Mouse (Mus musculus): ENCODE results near the gene Gpd1l. TPM values are rescaled to one million over a fixed set of nuclear protein-coding genes. Genes with fewer than 3 reads are reported as not detected.

The Gpd1l gene
- polyA plus RNA-seq, 1 experiment from 2014 or later, result 12.7 TPM

GRCm38 (mm10) chr9:114892974-114893373 is 40.8 kb downstream of the Gpd1l start:
- Histone ChIP-seq H3K4me2 (replicated peaks; ENCODE audit: low read depth, low read length) (0 out of 2 replicates have a peak overlapping the region, but pooled peaks have one; percentile 11), H3K9me3 (ENCODE audit: low read length) (no peaks in the 10 kb centered on the region), H3K27me3 (replicated peaks; ENCODE audit: insufficient read depth, low read length) (no peaks in the 10 kb centered on the region), H3K4me3 (ENCODE audit: low read depth, low read length) (no peak overlapping the region), H3K4me1 (ENCODE audit: insufficient read depth, low read depth, low read length) (no peaks in the 10 kb centered on the region), H3K36me3 (ENCODE audit: insufficient read depth, low read length) (no peaks in the 10 kb centered on the region), H3K9ac (replicated peaks; ENCODE audit: low read depth) (no peak overlapping the region), H3K27ac (ENCODE audit: low read length) (no peak overlapping the region)
- 49% methylated on average over 11 of the region's 11 CpGs for WGBS
- TF ChIP-seq CTCF (IDR thresholded peaks at IDR 0.05) (no peak), EP300 (IDR thresholded peaks at IDR 0.05) (no peak)
- ATAC-seq (peak; percentile 54), DNase-seq (ENCODE audit: low spot score) (peak; percentile 68)

GRCm38 (mm10) chr9:114890377-114890776 is 43.4 kb downstream of the Gpd1l start:
- Histone ChIP-seq H3K9me3 (ENCODE audit: low read length) (no peaks in the 10 kb centered on the region), H3K9ac (replicated peaks; ENCODE audit: low read depth) (no peak overlapping the region), H3K4me3 (ENCODE audit: low read depth, low read length) (no peak overlapping the region), H3K4me2 (replicated peaks; ENCODE audit: low read depth, low read length) (no peak overlapping the region), H3K27ac (ENCODE audit: low read length) (no peak overlapping the region), H3K36me3 (ENCODE audit: insufficient read depth, low read length) (no peaks in the 10 kb centered on the region), H3K4me1 (ENCODE audit: insufficient read depth, low read depth, low read length) (no peaks in the 10 kb centered on the region), H3K27me3 (replicated peaks; ENCODE audit: insufficient read depth, low read length) (no peaks in the 10 kb centered on the region)
- no peak for TF ChIP-seq CTCF (IDR thresholded peaks at IDR 0.05)
- no peak for TF ChIP-seq EP300 (IDR thresholded peaks at IDR 0.05)
- ATAC-seq, result no peak
- WGBS, result 22% methylated on average over 7 of the region's 7 CpGs
- no peak for DNase-seq (ENCODE audit: low spot score)

DNA sequence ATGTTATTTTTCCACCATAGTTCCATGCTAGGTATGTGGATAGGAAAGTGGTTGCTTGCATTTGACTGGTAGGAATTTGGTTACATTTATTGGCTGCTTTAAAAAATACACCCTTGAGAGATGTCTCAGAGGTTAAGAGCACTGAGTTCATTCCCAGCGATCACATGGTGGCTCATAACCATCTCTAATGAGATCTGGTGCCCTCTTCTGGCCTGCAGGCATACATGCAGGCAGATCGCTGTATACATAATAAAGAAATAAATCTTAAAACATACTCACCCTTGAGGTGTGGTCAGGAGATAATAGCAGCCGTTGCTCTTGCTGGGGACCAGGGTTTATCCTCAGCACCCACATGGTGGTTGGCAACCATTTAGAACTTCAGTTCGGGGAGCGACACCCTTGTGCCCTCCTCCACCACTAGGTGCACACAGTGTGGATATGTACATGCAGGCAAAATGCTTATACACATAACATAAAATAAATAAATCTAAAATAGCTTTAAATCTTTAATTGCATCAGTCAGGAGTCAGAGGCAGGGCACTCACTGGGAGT is 44.9 kb downstream of the Gpd1l start:
- H3K9me3 ChIP-seq (ENCODE audit: low read length), result no peaks in the 10 kb centered on the region
- no peaks in the 10 kb centered on the region for H3K27me3 ChIP-seq (replicated peaks; ENCODE audit: insufficient read depth, low read length)
- H3K27ac ChIP-seq (ENCODE audit: low read length), result no peak overlapping the region
- TF ChIP-seq CTCF (IDR thresholded peaks at IDR 0.05), result peak; percentile 31
- TF ChIP-seq EP300 (IDR thresholded peaks at IDR 0.05), result no peak
- H3K4me1 ChIP-seq (ENCODE audit: insufficient read depth, low read depth, low read length), result no peaks in the 10 kb centered on the region
- H3K4me2 ChIP-seq (replicated peaks; ENCODE audit: low read depth, low read length), result no peak overlapping the region
- no peak for ATAC-seq
- 91% methylated on average over 5 of the region's 5 CpGs for WGBS
- DNase-seq (ENCODE audit: low spot score), result no peak
- H3K9ac ChIP-seq (replicated peaks; ENCODE audit: low read depth), result no peak overlapping the region
- H3K36me3 ChIP-seq (ENCODE audit: insufficient read depth, low read length), result no peaks in the 10 kb centered on the region
- no peak overlapping the region for H3K4me3 ChIP-seq (ENCODE audit: low read depth, low read length)

DNA sequence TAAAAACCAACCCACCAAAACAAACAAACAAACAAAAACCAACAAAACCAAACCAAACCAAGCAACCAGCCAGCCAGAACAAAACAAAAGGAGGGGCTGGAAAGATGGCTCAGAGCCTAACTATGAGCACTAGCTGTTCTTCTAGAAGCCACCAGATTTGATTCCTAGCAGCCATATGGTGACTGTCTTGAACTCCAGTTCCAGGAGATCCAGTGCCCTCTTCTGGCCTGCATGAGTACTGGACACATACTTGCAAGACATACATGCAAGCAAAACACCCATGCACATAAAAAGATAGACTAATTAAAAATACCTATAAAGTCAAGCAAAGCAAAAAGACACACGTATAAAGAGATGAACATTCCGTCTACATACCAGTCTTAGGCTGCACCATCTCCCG is 46.1 kb downstream of the Gpd1l start:
- Histone ChIP-seq H3K27me3 (replicated peaks; ENCODE audit: insufficient read depth, low read length) (no peaks in the 10 kb centered on the region), H3K9me3 (ENCODE audit: low read length) (no peaks in the 10 kb centered on the region), H3K27ac (ENCODE audit: low read length) (no peak overlapping the region), H3K4me3 (ENCODE audit: low read depth, low read length) (no peak overlapping the region), H3K4me2 (replicated peaks; ENCODE audit: low read depth, low read length) (no peak overlapping the region), H3K4me1 (ENCODE audit: insufficient read depth, low read depth, low read length) (no peaks in the 10 kb centered on the region), H3K9ac (replicated peaks; ENCODE audit: low read depth) (no peak overlapping the region), H3K36me3 (ENCODE audit: insufficient read depth, low read length) (no peaks in the 10 kb centered on the region)
- ATAC-seq (no peak), DNase-seq (ENCODE audit: low spot score) (peak; percentile 75)
- 96% methylated on average over 3 of the region's 3 CpGs for WGBS
- TF ChIP-seq CTCF (IDR thresholded peaks at IDR 0.05) (peak; percentile 77), EP300 (IDR thresholded peaks at IDR 0.05) (no peak)

DNA sequence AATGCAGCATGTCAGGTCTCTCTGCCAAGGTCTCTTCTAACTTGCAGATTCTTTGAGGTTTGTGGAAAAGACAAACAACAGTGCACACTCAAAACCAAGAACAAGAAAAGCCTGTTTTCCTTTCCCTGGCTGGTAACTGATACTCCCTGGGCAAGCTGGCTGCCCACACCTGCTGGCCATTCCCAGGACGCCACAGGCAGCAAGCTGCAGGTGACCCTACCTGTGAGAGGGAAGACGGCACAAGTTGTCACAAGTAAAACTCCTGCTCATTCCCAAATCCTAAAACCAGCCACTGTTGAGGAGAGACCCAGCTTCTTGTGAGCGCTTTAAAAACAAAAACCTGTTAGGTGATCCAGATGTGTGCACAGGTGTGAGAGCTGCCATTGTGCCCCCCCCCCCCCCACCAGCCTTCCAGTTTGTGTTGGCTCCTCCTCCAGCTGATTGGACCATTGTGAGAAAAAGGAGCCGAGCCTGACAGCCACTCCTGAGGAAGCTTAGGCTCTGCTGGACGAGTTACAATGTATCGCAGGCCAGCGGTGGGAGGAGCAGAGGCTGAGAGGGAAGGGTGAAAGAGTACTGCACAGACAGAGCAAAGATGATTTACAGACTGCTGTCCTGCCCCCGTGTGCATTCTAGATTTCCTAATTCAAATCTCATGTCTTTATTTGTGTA is 47.7 kb downstream of the Gpd1l start:
- H3K4me2 ChIP-seq (replicated peaks; ENCODE audit: low read depth, low read length), result peak overlapping the region; percentile 11; the same call in 1 of the 2 replicates
- WGBS, result 30% methylated on average over 8 of the region's 8 CpGs
- peak; percentile 76 for ATAC-seq

GRCm38 (mm10) chr9:114885564-114885963 is 48.2 kb downstream of the Gpd1l start:
- 63% methylated on average over 4 of the region's 4 CpGs for WGBS

More for the DNA sequence above, 47.7 kb downstream of the Gpd1l start:
- no peak overlapping the region for H3K4me3 ChIP-seq (ENCODE audit: low read depth, low read length)
- no peaks in the 10 kb centered on the region for H3K9me3 ChIP-seq (ENCODE audit: low read length)
- H3K27me3 ChIP-seq (replicated peaks; ENCODE audit: insufficient read depth, low read length), result no peaks in the 10 kb centered on the region
- DNase-seq (ENCODE audit: low spot score), result peak; percentile 65
- H3K27ac ChIP-seq (ENCODE audit: low read length), result no peak overlapping the region; the same call in 1 of the 2 replicates
- TF ChIP-seq CTCF (IDR thresholded peaks at IDR 0.05) (peak; percentile 36), EP300 (IDR thresholded peaks at IDR 0.05) (no peak)
- no peak overlapping the region for H3K9ac ChIP-seq (replicated peaks; ENCODE audit: low read depth)
- H3K36me3 ChIP-seq (ENCODE audit: insufficient read depth, low read length), result no peaks in the 10 kb centered on the region
- no peaks in the 10 kb centered on the region for H3K4me1 ChIP-seq (ENCODE audit: insufficient read depth, low read depth, low read length)

More at GRCm38 (mm10) chr9:114885564-114885963, 48.2 kb downstream of the Gpd1l start:
- Histone ChIP-seq H3K9me3 (ENCODE audit: low read length) (no peaks in the 10 kb centered on the region), H3K4me2 (replicated peaks; ENCODE audit: low read depth, low read length) (no peak overlapping the region), H3K27me3 (replicated peaks; ENCODE audit: insufficient read depth, low read length) (no peaks in the 10 kb centered on the region), H3K4me1 (ENCODE audit: insufficient read depth, low read depth, low read length) (no peaks in the 10 kb centered on the region), H3K36me3 (ENCODE audit: insufficient read depth, low read length) (no peaks in the 10 kb centered on the region), H3K4me3 (ENCODE audit: low read depth, low read length) (no peak overlapping the region), H3K27ac (ENCODE audit: low read length) (no peak overlapping the region; the same call in 1 of the 2 replicates), H3K9ac (replicated peaks; ENCODE audit: low read depth) (no peak overlapping the region)
- no peak for TF ChIP-seq CTCF (IDR thresholded peaks at IDR 0.05)
- TF ChIP-seq EP300 (IDR thresholded peaks at IDR 0.05), result no peak
- DNase-seq (ENCODE audit: low spot score), result no peak
- ATAC-seq, result 0 out of 2 replicates have a peak, but pooled peaks have one; percentile 2
